Mouse (Mus musculus): ENCODE data around the gene Sebox. TPM values are rescaled to one million over a fixed set of nuclear protein-coding genes. Genes with fewer than 3 reads are reported as not detected.
A peak's percentile ranks its signal among the peaks of the same experiment; 100 is the strongest.

Gene Sebox
- total RNA-seq, 4 experiments from 2014 or later: not detected

GRCm38 (mm10) chr11:78534516-78534915 is 31.3 kb downstream of the Sebox start:
- DNase-seq (ENCODE audit: low spot score in 2 of 2): no peak

GRCm38 (mm10) chr11:78535376-78536079 is 32.3 kb downstream of the Sebox start:
- DNase-seq (ENCODE audit: low spot score in 2 of 2): no peak

GRCm38 (mm10) chr11:78536080-78536689 is 32.9 kb downstream of the Sebox start, which contains the start of the genes Tnfaip1 and Ift20:
TSS of gene Tnfaip1 (minus strand) at chr11:78536332.
TSS of gene Ift20 (plus strand) at chr11:78536361.
- peak; percentile 94 to 97 for DNase-seq (ENCODE audit: low spot score in 2 of 2)

GRCm38 (mm10) chr11:78536690-78537084 is 33.4 kb downstream of the Sebox start:
- DNase-seq (ENCODE audit: low spot score in 2 of 2): no peak

GRCm38 (mm10) chr11:78540358-78540757 is 37.1 kb downstream of the Sebox start:
- DNase-seq (ENCODE audit: low spot score in 2 of 2): no peak

- no peak for DNase-seq (ENCODE audit: low spot score in 2 of 2)
These were observed 41.3 kb downstream of the Sebox start for GRCm38 (mm10) chr11:78544449-78545111.

- no peak for DNase-seq (ENCODE audit: low spot score in 2 of 2)
These were observed 41.9 kb downstream of the Sebox start for GRCm38 (mm10) chr11:78545181-78545580.

- DNase-seq (ENCODE audit: low spot score in 2 of 2): no peak
These were observed 44.6 kb downstream of the Sebox start for GRCm38 (mm10) chr11:78547718-78548460.

GRCm38 (mm10) chr11:78549491-78549987 is 46.3 kb downstream of the Sebox start:
- no peak for DNase-seq (ENCODE audit: low spot score in 2 of 2)

- DNase-seq (ENCODE audit: low spot score in 2 of 2): peak; percentile 94 to 95
These were observed 47.2 kb downstream of the Sebox start, which contains the start of gene Tmem97 for GRCm38 (mm10) chr11:78550168-78551058. TSS of gene Tmem97 (minus strand) at chr11:78550777.

GRCm38 (mm10) chr11:78551059-78551398 is 47.8 kb downstream of the Sebox start:
- no peak for DNase-seq (ENCODE audit: low spot score in 2 of 2)

Other genes with a start within 250 kb of the Sebox start
- gene 2610507B11Rik, start 241.7 kb upstream of the Sebox start, total RNA-seq (2022): 100 to 1,000 TPM; 211 to 289 (median 233) TPM
- gene BC030499, start 212.6 kb upstream of the Sebox start, total RNA-seq (2022): under 1 TPM; 0.13 to 0.49 (median 0.16) TPM
- gene Spag5, start 201.9 kb upstream of the Sebox start, total RNA-seq (2022): 1 to 10 TPM; 2.2 to 2.8 (median 2.6) TPM
- gene Aldoc, start 180.5 kb upstream of the Sebox start, total RNA-seq (2022): 1 to 10 TPM; 1.5 to 2.2 (median 1.7) TPM
- gene Pigs, start 175.0 kb upstream of the Sebox start, total RNA-seq (2022): 10 to 100 TPM; 19.1 to 25.1 (median 21.3) TPM
- 10 to 100 TPM in 1 of 4 experiments, 1 to 10 TPM in 3; 5.3 to 14.9 (median 8.4) TPM for gene Unc119, start 160.0 kb upstream of the Sebox start, total RNA-seq (2022)
- not detected for gene Foxn1, start 116.9 kb upstream of the Sebox start, total RNA-seq (2022)
- not detected for gene Slc13a2, start 81.2 kb upstream of the Sebox start, total RNA-seq (2022)
- gene Slc46a1, start 37.8 kb upstream of the Sebox start, total RNA-seq (2022): under 1 TPM; 0.47 to 0.56 (median 0.50) TPM
- under 1 TPM; 0.40 to 0.77 (median 0.49) TPM for gene Sarm1, start 5.7 kb upstream of the Sebox start, total RNA-seq (2022)
- 10 to 100 TPM in 1 of 4 experiments, 1 to 10 TPM in 3; 5.7 to 11.1 (median 6.7) TPM for gene Vtn, start 4.4 kb upstream of the Sebox start, total RNA-seq (2022)
- gene Tmem199, start 8.7 kb downstream of the Sebox start, total RNA-seq (2022): 10 to 100 TPM; 11.0 to 16.0 (median 14.4) TPM
- 100 to 1,000 TPM in 1 of 4 experiments, 10 to 100 TPM in 3; 95.0 to 105 (median 98.5) TPM for gene Poldip2, start 8.7 kb downstream of the Sebox start, total RNA-seq (2022)
- gene Tnfaip1, start 32.9 kb downstream of the Sebox start, total RNA-seq (2022): 10 to 100 TPM; 44.2 to 54.5 (median 48.9) TPM
- gene Ift20, start 32.9 kb downstream of the Sebox start, total RNA-seq (2022): 10 to 100 TPM; 12.7 to 21.1 (median 17.3) TPM
- 1 to 10 TPM; 1.2 to 1.6 (median 1.5) TPM for gene Tmem97, start 47.3 kb downstream of the Sebox start, total RNA-seq (2022)
- gene Nlk, start 193.9 kb downstream of the Sebox start, total RNA-seq (2022): 10 to 100 TPM in 1 of 4 experiments, 1 to 10 TPM in 3; 7.7 to 10.8 (median 8.9) TPM
- 10 to 100 TPM; 12.1 to 13.7 (median 13.1) TPM for gene Ccnq, start 248.3 kb downstream of the Sebox start, total RNA-seq (2022)